Mouse (Mus musculus): ENCODE results near the gene Spg11.
"Not testable (repeated sequence)": the region's sequence is repeated elsewhere in the genome, so short reads cannot be mapped to it uniquely, and the experiment has no call there.

Spg11 gene

GRCm38 (mm10) chr2:122143111-122143510, 24.9 kb upstream of the Spg11 start:
- no peak for DNase-seq

GRCm38 (mm10) chr2:122141332-122141967, 23.3 kb upstream of the Spg11 start:
- no peak for DNase-seq

DNA sequence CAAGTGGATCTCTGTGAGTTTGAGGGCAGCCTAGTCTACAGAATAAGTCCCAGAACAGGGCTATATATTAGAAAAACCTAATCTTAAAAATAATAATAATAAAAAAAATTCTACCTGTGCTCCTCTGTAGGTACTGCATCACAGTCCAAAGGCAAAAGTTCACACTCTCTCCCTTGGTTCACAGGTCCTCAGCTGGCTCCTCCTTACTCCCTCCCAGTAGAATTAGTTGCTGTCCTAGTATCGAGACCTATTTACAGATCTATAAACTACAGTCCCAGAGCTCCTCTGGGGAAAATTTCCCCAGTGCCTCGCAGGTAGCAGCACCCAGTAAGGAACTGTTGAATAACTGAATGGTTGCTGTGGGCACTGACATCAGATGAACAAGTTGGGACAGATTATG, 22.6 kb upstream of the Spg11 start:
- no peak for DNase-seq

- DNase-seq, result no peak
Measured at GRCm38 (mm10) chr2:122137839-122138465, 19.8 kb upstream of the Spg11 start.

- DNase-seq, result no peak
Measured at GRCm38 (mm10) chr2:122132618-122133017, 14.4 kb upstream of the Spg11 start.

DNA sequence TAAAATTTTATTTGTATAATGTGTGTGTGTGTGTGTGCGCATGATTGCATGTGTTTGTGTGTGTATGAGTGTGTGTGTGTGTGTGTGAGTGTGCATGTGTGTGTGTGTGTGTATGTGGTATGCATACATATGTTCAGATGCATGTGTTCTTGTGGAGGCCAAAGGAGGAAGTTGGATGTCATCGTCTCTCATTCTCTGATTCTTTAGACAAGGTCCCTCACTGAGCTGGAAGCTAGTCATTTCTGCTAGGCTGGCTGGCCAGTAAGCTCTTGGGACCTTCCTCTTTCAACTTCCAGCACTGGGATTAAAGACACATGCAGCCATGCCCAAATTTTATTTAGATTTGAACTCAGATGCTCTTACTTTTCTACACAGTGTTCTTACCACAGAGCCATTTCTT, 13.9 kb upstream of the Spg11 start:
- DNase-seq, result no peak

DNA sequence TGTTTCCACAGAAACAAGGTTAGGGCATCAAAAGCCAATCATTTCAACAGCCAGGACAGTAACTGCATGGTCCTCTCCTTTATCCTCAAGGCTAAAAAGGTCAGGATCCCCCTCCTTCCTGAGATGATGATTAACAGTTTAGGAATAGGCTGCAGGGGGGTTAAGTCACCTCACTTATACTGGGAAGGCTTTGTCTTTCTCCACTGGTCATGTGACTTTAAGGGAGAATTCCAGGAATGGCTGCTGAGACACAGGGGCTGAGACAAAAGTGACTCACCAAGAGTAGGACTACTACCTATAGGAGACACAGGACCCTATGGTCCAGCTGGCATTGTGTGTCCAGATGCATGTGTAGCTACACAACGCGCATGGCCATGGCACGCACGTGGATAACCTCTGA, 9.4 kb upstream of the Spg11 start:
- DNase-seq, result no peak

DNA sequence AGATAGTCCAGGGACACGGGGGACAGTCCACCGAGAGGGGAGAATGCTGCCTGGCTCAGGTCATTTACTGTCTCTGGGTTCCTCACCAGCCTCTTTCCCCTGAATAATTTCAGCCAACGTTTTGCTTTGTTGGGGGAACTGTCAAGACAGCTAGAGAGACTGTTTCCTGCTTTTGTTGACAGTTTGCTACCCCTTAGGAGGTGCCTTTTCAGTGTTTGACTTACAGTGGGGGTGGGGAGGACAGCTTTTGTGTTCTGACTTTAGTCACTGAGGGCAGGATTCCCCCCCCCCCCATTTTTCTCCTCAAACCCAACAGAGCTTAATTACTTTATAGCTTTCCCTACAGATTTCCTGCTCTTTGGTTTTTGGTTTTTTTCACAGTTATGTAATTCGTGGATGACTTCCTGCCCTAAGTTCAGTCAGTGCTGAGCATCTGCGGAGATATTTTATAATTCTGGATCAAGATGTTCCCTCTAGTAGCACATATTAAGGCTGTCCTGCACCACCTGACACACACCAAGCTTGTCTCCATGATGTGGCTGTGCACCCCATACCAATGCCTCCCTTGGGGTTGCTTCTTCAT, 8.7 kb upstream of the Spg11 start:
- peak; percentile 21 for DNase-seq

DNA sequence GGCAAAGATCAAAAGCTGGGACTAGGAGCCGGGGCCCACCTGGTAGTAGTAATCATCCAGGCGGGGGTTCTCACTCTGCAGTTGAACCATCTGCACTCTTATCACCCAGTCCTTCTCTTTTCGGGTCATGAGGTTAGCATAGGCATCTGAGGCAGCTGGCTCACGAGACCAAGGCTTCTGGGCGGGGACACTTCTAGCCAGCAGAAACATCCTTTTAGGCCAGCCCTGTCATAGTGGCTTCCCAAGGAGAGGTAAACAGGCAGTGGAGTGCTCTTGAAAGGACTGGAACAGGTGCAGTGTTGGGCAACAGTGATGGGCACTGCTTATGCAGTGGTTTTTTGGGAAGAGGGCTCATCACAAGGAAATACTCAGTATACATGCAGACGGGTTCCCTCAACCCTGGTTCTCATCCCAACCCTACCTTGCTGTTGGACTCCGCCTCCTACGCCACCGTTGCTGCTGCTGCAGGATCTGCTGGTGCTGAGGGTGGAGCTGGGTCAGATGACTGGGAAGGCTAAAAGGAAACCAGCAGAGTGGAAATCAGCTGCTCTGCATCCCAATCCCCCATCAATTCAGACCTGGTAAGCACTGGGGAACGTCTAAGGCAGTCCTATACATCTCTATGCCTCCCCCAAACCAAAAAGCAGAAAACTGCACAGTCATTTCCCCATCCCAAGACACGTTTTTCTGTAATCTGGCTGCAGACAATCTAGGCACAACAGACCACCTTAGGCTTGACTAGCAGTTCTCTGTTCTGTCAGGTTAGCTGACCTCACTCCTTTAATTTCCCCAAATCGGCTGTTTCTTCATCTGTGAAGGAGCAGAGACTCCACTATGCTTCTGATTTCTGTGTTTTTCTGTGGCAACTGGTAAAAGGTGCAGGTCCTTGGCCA, 7.7 kb upstream of the Spg11 start:
- no peak for DNase-seq

DNA sequence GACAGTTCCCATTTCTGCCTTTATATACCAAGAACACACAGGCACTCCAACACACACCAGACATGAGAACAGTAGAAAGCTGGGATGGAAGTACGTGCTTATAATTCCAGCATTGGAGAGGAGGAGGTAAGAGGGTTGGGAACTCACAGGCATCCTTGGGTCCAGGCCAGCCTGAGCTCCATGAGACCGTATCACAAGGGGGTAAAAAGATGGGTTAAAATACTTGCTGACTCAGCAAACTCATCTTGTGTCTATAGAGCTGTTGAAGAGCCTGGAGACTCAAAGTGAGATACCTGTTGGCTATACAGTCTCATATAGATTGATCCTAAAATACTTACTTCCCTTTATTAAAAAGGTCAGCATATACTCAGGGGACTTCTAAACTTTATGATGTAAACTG, 1.3 kb downstream of the Spg11 start:
- no peak for DNase-seq

DNA sequence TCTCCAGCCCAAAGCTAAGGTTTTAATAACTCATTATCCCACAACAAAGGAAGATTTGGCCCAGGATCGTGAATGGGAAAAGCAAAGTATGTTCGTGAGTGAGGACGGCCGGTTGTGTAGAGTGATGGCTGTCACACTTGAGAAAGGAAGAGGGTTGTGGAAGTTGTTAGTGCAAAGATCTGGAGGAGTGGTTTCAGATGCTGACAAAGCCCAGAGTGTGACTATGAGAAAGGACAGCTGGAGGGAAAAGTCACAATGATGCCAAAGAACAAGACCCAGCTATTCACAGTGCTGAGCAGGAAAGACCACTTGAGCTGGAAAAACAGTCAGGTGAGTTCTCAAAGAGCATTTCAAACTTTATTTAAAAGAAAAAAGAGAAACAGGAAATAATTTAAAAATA, 8.5 kb downstream of the Spg11 start:
- no peak for DNase-seq

DNA sequence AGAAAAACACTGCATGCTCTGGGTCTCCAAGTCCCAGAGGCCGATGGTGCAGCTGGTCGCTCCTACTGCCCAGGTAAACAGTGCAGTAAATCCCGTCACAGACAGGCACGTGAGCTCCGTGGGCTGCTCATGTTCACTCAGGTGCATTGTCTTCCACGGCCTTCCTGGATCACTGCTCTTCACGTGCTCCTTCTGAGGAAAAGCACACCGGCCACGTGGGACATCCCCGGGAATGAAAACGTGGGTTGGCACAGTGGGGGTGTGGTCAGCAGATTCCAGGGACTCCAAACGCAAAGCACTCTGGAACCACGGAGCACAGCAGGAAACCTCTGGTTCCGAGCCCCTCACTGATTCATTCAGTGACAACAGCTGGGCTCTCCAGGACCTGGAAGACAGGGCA, 10.1 kb downstream of the Spg11 start:
- DNase-seq, result peak; percentile 76

DNA sequence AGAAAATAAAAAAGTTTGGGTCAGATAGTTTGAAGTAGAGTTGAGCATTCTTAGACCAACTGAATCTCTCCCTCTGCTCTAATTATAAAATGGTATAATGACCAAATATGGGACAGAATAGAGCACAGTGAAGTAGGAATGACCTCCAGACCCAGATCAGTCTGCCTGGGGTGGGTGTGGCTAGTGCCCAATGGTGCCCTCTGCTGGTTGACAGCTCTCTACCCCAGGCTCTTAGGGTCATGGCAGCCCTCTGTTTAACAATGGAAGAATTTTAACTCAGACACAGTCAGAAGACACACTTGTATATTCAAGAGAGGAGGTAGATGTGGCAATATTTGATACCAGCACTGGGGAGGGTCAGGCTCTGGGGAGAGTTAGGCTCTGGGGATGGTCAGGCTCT, 16.1 kb downstream of the Spg11 start:
- DNase-seq, result peak; percentile 47

DNA sequence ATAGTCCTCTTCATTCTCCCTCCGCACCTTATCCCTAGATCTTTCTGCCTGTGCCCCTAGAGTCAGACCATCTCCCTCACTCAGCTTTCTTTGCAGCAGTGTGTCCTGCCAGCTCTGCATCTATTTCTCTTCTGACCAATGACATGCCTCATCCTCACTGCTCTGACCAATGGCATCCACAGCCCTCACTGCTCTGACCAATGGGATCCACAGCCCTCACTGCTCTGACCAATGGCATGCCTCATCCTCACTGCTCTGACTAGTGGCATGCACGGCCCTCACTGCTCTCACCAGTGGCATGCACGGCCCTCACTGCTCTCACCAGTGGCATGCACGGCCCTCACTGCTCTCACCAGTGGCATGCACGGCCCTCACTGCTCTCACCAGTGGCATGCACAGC, 20.5 kb downstream of the Spg11 start:
- DNase-seq, result not testable (repeated sequence)

DNA sequence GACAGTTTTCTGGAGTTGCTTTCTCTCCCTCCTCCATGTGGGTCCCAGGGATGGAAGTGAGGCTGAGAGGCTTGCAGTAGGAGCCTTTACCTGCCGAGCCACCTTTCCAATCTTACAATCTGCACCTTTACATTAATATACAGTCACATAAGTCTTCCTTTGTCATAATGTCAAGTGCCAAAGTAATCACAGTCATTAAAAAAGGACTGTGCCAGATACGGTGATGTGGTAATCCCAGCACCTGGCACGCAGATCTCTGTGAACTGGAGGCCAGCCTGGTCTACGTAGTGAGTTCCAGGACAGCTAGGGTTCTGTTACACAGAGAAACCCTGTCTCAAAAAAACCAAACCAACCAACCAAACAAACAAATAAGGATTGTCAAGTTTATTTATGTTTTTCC, 24.3 kb downstream of the Spg11 start:
- no peak for DNase-seq

- DNase-seq, result no peak
Measured at GRCm38 (mm10) chr2:122086446-122086845, 31.7 kb downstream of the Spg11 start.

GRCm38 (mm10) chr2:122081728-122082456, 36.3 kb downstream of the Spg11 start:
- DNase-seq, result peak; percentile 20

- DNase-seq, result peak; percentile 61
Measured at GRCm38 (mm10) chr2:122069922-122070321, 48.3 kb downstream of the Spg11 start.

- DNase-seq, result no peak
Measured at GRCm38 (mm10) chr2:122069144-122069912, 48.9 kb downstream of the Spg11 start.

DNA sequence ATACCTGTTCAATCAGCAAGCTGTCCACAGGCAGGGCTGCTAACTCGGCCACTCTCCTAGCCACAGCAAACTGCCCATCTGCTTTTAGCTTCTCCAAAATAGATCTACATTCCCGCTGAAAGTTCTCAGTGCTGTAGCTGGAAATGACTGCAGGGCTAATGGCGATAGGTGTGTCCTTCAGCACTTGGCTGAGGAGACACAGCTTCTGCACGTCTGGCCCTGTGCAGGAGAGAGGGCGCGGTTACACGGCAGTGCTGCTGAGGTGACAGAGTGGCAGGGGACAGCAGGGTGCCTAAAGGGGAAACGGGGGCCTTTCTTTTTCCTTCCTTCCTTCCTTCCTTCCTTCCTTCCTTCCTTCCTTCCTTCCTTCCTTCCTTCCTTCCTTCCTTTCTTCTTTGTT, 51.9 kb downstream of the Spg11 start:
- no peak for DNase-seq

DNA sequence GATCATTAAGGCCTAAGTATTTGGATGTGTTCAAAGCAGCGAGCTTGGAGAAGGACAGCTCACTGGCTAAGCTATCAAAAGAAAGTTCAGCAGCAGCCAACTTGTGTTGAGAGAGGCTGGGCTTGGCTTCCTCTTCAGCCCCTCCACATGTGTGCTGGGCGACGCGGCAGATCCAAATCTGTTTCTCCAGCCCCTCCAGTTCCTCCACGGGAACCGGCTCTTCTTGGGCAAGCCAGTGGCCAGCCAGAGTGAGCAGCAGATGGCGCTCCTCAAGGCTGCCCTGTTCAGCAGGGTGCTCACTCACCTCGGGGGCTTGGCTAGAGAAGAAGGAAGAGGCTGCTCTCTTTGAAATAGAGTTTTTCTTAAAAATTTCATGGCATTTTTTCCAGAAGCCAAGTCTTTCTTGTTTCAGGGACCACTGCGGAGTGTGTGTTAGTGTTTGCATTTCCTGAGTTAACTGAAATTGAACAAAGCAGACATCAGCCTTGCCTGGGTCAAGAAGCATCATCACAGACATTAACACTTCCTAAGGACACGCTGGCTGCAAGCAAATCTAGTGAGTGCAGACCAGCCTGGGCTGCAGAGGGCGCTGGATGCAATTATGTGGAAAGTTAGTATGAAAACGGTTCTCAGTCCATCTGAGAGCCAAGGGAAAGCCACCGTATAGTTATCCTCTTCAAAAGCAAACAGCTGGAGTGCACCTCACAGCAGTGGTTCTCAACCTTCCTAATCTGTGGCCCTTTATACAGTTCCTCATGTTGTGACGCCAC, 52.8 kb downstream of the Spg11 start:
- no peak for DNase-seq
